Mouse (Mus musculus) forebrain, embryonic 15.5 days (tissue): ENCODE results near the gene Nsf. TPM values are rescaled to one million over a fixed set of nuclear protein-coding genes. Genes with fewer than 3 reads are reported as not detected.
"Not testable (repeated sequence)": the region's sequence is repeated elsewhere in the genome, so short reads cannot be mapped to it uniquely, and the experiment has no call there.

Source experiments
- ATAC-seq: fragments of 200-750 bp; cut with Nextera tagmentation; replicated peaks from 2 replicates; pipeline ENCODE4 v1.8.0; 2017; ENCODE audit warnings: mild to moderate bottlenecking, moderate TSS enrichment, moderate library complexity
- H3K27ac ChIP-seq: fragments of 300-500 bp; sonication (generic); replicated peaks from 2 replicates; pipeline ENCODE4 v1.5.1; 2015; ENCODE audit warnings: mild to moderate bottlenecking, inconsistent platforms
- H3K27me3 ChIP-seq: fragments of 300-500 bp; sonication (generic); 2 replicates; pipeline ENCODE4 v1.6.1; 2015; ENCODE audit warnings: inconsistent platforms
- H3K36me3 ChIP-seq: fragments of 300-500 bp; sonication (generic); 2 replicates; pipeline ENCODE4 v1.6.1; 2015; ENCODE audit warnings: mild to moderate bottlenecking, inconsistent platforms
- H3K4me1 ChIP-seq: fragments of 300-500 bp; sonication (generic); 2 replicates; pipeline ENCODE4 v1.6.1; 2015; ENCODE audit warnings: inconsistent platforms
- H3K4me2 ChIP-seq: fragments of 300-500 bp; sonication (generic); replicated peaks from 2 replicates; pipeline ENCODE4 v1.6.1; 2015; ENCODE audit warnings: mild to moderate bottlenecking, inconsistent platforms
- H3K4me3 ChIP-seq: fragments of 300-500 bp; sonication (generic); 2 replicates; pipeline ENCODE4 v1.5.1; 2015; ENCODE audit warnings: mild to moderate bottlenecking, inconsistent platforms
- H3K9ac ChIP-seq: fragments of 300-500 bp; sonication (generic); replicated peaks from 2 replicates; pipeline ENCODE4 v1.6.1; 2015; ENCODE audit warnings: mild to moderate bottlenecking, inconsistent platforms
- H3K9me3 ChIP-seq: fragments of 300-500 bp; sonication (generic); 2 replicates; pipeline ENCODE4 v1.6.1; 2016; ENCODE audit warnings: inconsistent platforms
- WGBS: fragments of 180-500 bp; shearing (Covaris S2); methylation state at CpG from one replicate; pipeline ENCODE4 v1.1.7; 2015; ENCODE audit warnings: mixed read lengths; 5-methylcytosine and 5-hydroxymethylcytosine counted together
- polyA plus RNA-seq: library from polyadenylated mRNA; unstranded; fragments of >200 nt; fragmentation: Nextera tagmentation; extraction: Ambion mirVana; gene quantifications from 2 replicates; pipeline ENCODE4 v1.2.1, GENCODE M21; 2015

The Nsf gene
- polyA plus RNA-seq, 1 experiment from 2014 or later, result 94.5 TPM

DNA sequence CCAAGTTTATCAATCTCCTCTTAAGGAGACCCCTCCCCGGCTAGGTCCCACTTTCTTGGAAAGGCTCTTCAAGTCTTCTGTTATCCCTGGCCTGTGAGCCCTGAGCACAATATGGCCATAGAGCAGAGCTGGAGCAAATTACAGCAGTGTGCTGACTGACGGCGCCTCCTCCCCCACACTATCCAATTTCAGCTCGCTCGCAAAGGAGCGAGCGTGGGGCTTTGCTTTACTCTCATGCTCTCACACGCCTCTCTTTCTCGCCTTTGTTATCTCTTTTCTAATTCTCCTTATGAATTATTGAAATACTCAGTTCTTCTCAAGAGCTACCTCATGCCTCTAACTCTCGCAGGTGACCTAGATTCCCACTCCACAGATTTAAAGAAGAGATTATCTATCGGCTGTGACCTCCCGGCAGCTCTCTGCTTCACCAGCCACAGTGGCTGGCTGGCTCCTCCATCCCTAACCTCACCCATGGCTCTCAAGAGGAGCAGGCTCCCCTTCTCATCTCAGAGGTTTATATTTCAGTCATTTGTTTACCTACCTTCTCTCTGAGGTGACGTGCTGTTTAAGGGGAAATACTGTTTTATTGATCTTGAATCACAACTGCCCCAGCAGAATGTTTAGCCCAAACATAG lies 69.0 kb downstream of the Nsf start:
- no peaks in the 10 kb centered on the region for H3K27me3 ChIP-seq
- no peak overlapping the region for H3K4me3 ChIP-seq
- H3K4me2 ChIP-seq, result peak overlapping the region; percentile 20; the same call in 1 of the 2 replicates
- peaks cover 22% of the 10 kb centered on the region for H3K4me1 ChIP-seq
- H3K36me3 ChIP-seq, result no peaks in the 10 kb centered on the region
- H3K9ac ChIP-seq, result no peak overlapping the region
- H3K27ac ChIP-seq, result peak overlapping the region; percentile 49; the same call in 1 of the 2 replicates
- WGBS, result 5% methylated on average over 13 of the region's 13 CpGs
- no peaks in the 10 kb centered on the region for H3K9me3 ChIP-seq
- ATAC-seq, result no peak; the same call in 1 of the 2 replicates

DNA sequence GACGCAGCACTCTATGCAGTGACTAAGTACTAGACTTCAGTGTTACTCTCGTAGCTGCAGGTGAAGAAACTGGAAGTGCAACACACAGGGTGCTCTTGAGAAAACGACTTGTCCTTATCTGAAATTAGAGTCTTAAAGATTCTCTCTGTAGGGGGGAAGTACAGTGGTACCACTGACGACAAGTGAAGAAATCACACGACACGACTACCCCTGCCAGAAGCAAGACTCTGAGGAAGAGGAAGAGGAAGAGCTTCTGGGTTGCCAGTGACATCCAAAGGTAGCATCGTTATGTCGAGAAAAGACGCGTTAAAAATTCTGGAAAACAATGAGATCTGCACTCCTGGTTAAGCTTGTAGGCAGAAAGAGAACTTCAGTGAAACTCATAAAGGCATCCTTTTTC lies 70.1 kb downstream of the Nsf start:
- Histone ChIP-seq H3K36me3 (no peaks in the 10 kb centered on the region), H3K4me1 (peaks cover 22% of the 10 kb centered on the region), H3K9me3 (no peaks in the 10 kb centered on the region), H3K27ac (no peak overlapping the region), H3K4me2 (no peak overlapping the region), H3K9ac (no peak overlapping the region), H3K4me3 (no peak overlapping the region), H3K27me3 (no peaks in the 10 kb centered on the region)
- 88% methylated on average over 10 of the region's 10 CpGs for WGBS
- ATAC-seq, result no peak

GRCm38 (mm10) chr11:103879476-103879875 lies 74.4 kb downstream of the Nsf start:
- not testable (repeated sequence) for H3K9me3 ChIP-seq, H3K27me3 ChIP-seq, H3K36me3 ChIP-seq, H3K4me1 ChIP-seq, H3K27ac ChIP-seq, ATAC-seq, H3K4me3 ChIP-seq, H3K9ac ChIP-seq, H3K4me2 ChIP-seq
- 95% methylated on average over 7 of the region's 8 CpGs for WGBS

- Histone ChIP-seq H3K4me3 (no peak overlapping the region), H3K9ac (no peak overlapping the region), H3K27me3 (no peaks in the 10 kb centered on the region), H3K4me2 (no peak overlapping the region), H3K4me1 (no peaks in the 10 kb centered on the region), H3K36me3 (0 out of 2 replicates have a peak, but pooled peaks cover 3% of the 10 kb centered on the region), H3K9me3 (no peaks in the 10 kb centered on the region), H3K27ac (no peak overlapping the region)
- no peak for ATAC-seq
- WGBS, result 79% methylated on average over 6 of the region's 6 CpGs
Measured at GRCm38 (mm10) chr11:103878441-103878840, 75.4 kb downstream of the Nsf start.

DNA sequence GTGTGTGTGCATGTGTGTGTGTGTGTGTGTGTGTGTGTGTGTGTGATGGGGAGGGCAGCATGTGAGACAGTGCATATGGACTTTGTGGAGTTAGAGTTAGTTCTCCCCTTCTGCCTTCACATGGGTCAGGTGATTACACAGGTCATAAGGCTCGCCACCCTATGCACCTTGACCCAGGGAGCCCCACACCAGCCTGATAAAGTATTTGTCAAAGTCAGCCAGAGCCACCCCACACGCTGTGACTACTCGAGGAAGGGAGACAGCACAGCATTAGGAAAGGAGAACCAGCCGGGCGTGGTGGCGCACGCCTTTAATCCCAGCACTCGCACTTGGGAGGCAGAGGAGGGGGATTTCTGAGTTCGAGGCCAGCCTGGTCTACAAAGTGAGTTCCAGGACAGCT lies 83.5 kb downstream of the Nsf start:
- Histone ChIP-seq H3K4me2 (no peak overlapping the region), H3K4me3 (no peak overlapping the region)

DNA sequence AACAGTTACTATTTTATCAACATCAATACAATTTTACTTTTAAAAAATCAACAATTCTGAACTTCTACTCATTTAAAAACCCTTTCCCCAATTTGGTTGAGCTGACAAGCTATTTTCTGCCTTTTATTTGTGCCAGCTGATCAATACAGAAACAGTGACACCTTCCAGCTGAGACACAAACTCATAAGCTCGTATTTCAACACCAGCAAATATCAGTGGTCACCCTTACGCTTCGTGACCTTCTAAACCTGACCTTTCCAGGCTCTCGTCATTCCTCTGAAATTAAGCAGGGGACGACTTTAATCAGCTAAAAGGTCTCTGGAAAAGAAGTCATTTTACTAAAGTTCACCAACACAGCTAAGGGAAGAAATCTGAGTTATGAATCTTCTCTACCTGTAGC lies 86.2 kb downstream of the Nsf start:
- Histone ChIP-seq H3K4me1 (no peaks in the 10 kb centered on the region), H3K4me2 (no peak overlapping the region), H3K36me3 (peaks cover 11% of the 10 kb centered on the region; the same call in 1 of the 2 replicates), H3K9ac (no peak overlapping the region), H3K9me3 (no peaks in the 10 kb centered on the region), H3K27me3 (no peaks in the 10 kb centered on the region), H3K27ac (no peak overlapping the region), H3K4me3 (no peak overlapping the region)
- WGBS, result 75% methylated on average over 5 of the region's 5 CpGs
- no peak for ATAC-seq

More for the DNA sequence above, 83.5 kb downstream of the Nsf start:
- WGBS, result 87% methylated on average over 9 of the region's 9 CpGs
- H3K9ac ChIP-seq, result no peak overlapping the region
- no peak for ATAC-seq
- H3K27me3 ChIP-seq, result no peaks in the 10 kb centered on the region
- H3K36me3 ChIP-seq, result peaks cover 14% of the 10 kb centered on the region; the same call in 1 of the 2 replicates
- no peaks in the 10 kb centered on the region for H3K9me3 ChIP-seq
- H3K27ac ChIP-seq, result no peak overlapping the region
- no peaks in the 10 kb centered on the region for H3K4me1 ChIP-seq

DNA sequence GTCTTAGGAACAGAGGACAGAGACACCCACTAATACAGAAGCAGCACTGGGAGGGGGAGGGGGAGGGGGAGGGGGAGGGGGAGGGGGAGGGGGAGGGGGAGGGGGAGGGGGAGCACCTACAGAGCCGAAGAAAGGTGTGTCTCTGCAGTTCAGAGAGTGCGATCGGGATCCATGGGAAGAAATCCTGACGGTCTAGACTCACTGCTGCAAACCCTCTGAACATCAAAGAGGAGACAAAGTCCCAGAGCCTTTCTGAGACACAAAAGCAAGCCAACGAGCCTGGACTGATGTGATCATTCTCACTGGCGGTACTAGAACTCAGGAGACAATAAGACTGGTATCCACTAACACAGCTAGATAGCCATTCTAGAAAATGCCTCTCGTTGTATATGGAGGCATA lies 88.5 kb downstream of the Nsf start:
- H3K27me3 ChIP-seq, result no peaks in the 10 kb centered on the region
- no peak overlapping the region for H3K4me2 ChIP-seq
- no peak overlapping the region for H3K4me3 ChIP-seq
- H3K9me3 ChIP-seq, result no peaks in the 10 kb centered on the region
- ATAC-seq, result no peak
- H3K27ac ChIP-seq, result no peak overlapping the region
- peaks cover 14% of the 10 kb centered on the region; the same call in 1 of the 2 replicates for H3K36me3 ChIP-seq
- H3K9ac ChIP-seq, result no peak overlapping the region
- no peaks in the 10 kb centered on the region for H3K4me1 ChIP-seq
- 64% methylated on average over 7 of the region's 7 CpGs for WGBS

DNA sequence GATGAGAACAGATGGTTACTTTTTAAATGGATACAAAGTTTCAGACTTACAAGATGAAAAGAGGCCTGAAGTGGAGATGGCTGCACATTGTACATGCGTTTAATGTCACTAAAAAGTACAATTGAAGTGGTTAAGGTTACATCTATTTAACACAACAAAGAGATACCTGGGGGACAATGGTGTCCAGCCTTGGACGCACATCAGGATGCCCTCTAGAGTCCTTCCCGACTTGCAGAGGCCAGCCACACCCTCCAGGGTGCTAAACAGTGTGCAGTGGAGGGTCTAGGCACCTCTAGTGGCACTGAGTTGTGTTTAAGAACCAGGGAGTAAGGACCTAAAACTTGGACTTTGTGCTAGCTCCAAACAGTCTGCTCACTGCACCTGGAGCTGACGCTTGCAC lies 89.4 kb downstream of the Nsf start:
- Histone ChIP-seq H3K4me2 (no peak overlapping the region), H3K9ac (no peak overlapping the region), H3K27me3 (no peaks in the 10 kb centered on the region), H3K4me1 (no peaks in the 10 kb centered on the region), H3K27ac (no peak overlapping the region), H3K4me3 (no peak overlapping the region), H3K36me3 (peaks cover 14% of the 10 kb centered on the region; the same call in 1 of the 2 replicates), H3K9me3 (no peaks in the 10 kb centered on the region)
- WGBS, result 86% methylated on average over 4 of the region's 4 CpGs
- ATAC-seq, result no peak

- no peaks in the 10 kb centered on the region for H3K27me3 ChIP-seq
- no peak overlapping the region for H3K4me2 ChIP-seq
- no peak overlapping the region for H3K27ac ChIP-seq
- ATAC-seq, result no peak
- H3K4me3 ChIP-seq, result no peak overlapping the region
- 89% methylated on average over 8 of the region's 8 CpGs for WGBS
- H3K9me3 ChIP-seq, result no peaks in the 10 kb centered on the region
- H3K36me3 ChIP-seq, result peaks cover 23% of the 10 kb centered on the region
- H3K4me1 ChIP-seq, result no peaks in the 10 kb centered on the region
- no peak overlapping the region for H3K9ac ChIP-seq
Measured at GRCm38 (mm10) chr11:103862951-103863350, 90.9 kb downstream of the Nsf start.

DNA sequence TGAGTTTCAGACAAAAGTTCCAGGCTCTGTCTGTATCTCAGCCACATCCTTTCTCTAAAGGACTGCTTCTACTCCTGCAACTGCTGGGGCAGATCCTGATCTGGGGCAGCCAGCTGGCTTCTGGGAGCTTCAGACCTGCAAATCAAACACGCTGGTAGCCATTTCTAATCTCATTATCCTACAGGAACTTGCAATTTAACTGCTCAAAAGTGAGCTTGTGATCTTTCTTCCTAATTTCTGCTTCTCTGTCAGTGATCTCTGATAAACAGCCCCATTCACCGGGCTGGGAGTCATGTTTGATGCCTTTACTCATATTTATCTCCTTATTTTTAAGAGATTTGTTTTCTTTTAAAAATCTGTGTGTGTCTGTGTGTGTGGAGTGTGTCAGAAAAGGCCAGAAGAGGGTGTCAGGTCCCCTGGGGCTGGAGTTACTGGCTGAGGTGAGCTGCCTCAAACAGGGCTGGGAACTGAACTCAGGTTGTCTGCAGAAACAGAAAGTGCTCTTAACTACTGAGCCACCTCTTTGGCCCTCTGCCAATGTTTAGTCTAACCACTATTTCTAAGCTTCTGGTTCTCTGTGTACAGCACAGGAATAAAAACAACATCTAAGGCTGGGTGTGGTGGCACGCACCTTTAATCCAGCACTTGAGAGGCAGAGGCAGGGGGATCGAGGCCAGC lies 93.8 kb downstream of the Nsf start:
- Histone ChIP-seq H3K9ac (no peak overlapping the region), H3K27me3 (no peaks in the 10 kb centered on the region), H3K9me3 (no peaks in the 10 kb centered on the region), H3K27ac (no peak overlapping the region), H3K4me3 (no peak overlapping the region), H3K36me3 (peaks cover 31% of the 10 kb centered on the region), H3K4me1 (no peaks in the 10 kb centered on the region), H3K4me2 (no peak overlapping the region)
- ATAC-seq, result no peak
- WGBS, result 52% methylated on average over 4 of the region's 4 CpGs

- no peak for ATAC-seq
- 50% methylated on average over 5 of the region's 5 CpGs for WGBS
- Histone ChIP-seq H3K9ac (no peak overlapping the region), H3K4me3 (no peak overlapping the region), H3K27me3 (no peaks in the 10 kb centered on the region), H3K4me2 (no peak overlapping the region), H3K27ac (no peak overlapping the region), H3K36me3 (peaks cover 31% of the 10 kb centered on the region), H3K9me3 (no peaks in the 10 kb centered on the region), H3K4me1 (peaks cover 8% of the 10 kb centered on the region)
Measured at GRCm38 (mm10) chr11:103858760-103859159, 95.1 kb downstream of the Nsf start.

DNA sequence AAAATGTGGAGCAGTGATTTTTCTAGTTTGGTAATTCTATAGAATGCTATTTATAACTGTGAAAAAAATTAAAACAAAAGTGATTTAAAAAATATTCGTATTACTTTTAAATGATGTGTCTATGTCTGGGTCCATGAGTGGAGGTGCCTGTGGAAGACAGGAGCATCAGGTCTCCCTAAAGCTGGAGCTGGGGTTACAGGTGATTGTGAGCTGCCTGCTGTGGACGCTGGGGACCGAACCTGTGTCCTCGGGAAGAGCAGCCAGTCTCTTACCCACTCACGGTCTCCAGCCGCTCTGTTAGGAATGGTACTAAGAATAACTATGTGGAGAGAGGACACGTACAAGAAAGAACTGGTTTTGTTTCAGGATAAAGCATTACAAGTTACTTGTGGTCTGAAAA lies 97.2 kb downstream of the Nsf start:
- ATAC-seq, result no peak
- no peak overlapping the region for H3K4me3 ChIP-seq
- peaks cover 26% of the 10 kb centered on the region for H3K36me3 ChIP-seq
- 91% methylated on average over 7 of the region's 7 CpGs for WGBS
- peaks cover 25% of the 10 kb centered on the region for H3K4me1 ChIP-seq
- H3K27ac ChIP-seq, result no peak overlapping the region
- H3K9me3 ChIP-seq, result no peaks in the 10 kb centered on the region
- no peak overlapping the region for H3K4me2 ChIP-seq
- no peak overlapping the region for H3K9ac ChIP-seq
- H3K27me3 ChIP-seq, result no peaks in the 10 kb centered on the region
